Mouse (Mus musculus): Measurements from ENCODE around the gene Pth2r.

DNA sequence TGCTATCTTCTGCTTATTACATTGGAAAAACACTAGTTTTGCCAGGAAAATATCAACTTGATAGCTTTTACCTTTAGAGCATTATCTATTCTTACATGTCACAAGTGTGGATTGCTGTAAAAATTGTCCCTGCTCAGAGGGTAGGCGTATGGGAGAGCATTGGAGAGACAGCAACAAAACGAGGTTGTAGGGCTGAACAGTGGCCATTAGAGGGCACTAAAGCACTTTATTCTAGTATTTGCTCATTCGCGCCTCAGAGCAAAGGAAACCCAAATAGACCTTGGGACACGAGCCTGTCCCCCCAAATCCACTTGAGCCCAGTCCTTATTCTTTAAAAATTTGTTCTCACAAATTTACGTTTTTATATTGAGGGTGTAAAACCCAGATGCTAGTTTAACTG lies 910 bp downstream of the Pth2r start:
- TF ChIP-seq CTCF (IDR thresholded peaks at IDR 0.05; ENCODE audit: low read depth, low read length) (peak; percentile 50), EP300 (IDR thresholded peaks at IDR 0.05; ENCODE audit: insufficient read depth, low read depth, low read length) (no peak), POLR2A (IDR thresholded peaks at IDR 0.05; ENCODE audit: insufficient read depth, low read length) (no peak)

Data from ES-Bruce4 (cell line).